In genomic region chr11:104661531-104662205, GRCm38 (mm10) we compare ENCODE assay signal across 9 mouse cellular contexts. TPM values are rescaled to one million over a fixed set of nuclear protein-coding genes. Genes with fewer than 3 reads are reported as not detected.
DNase-seq lines count a peak whose midpoint lies in the region; ATAC-seq and TF ChIP-seq lines count a peak whose summit lies in the region.
"Had no signal": no experiment of that assay in that cellular context is flagged by ENCODE, and none has a peak within 500 bp of the region (broad histone marks: within the 10 kb centered on the region; RNA-seq: fewer than 3 reads in every experiment).

No protein-coding gene starts in this region.

- H3K27ac ChIP-seq in kidney, adult 2 months (ENCODE audit: insufficient read depth, low read depth, low read length) = no peak overlapping the region
- H3K27ac ChIP-seq in CH12.LX (ENCODE audit: insufficient read depth, low read depth) = no peak overlapping the region
- H3K27ac ChIP-seq in liver, embryonic 16.5 days (ENCODE audit: low read length) = no peak overlapping the region
- H3K27ac ChIP-seq in embryonic facial prominence, embryonic 10.5 days (replicated peaks) = no peak overlapping the region
- H3K27ac ChIP-seq: macrophage had no signal

- no peaks in the 10 kb centered on the region for H3K36me3 ChIP-seq in kidney, adult 2 months (ENCODE audit: control insufficient read depth, insufficient read depth, low read length)
- H3K36me3 ChIP-seq in CH12.LX (replicated peaks in 1 of 2; ENCODE audit: control insufficient read depth in 1 of 2, insufficient read depth in 1 of 2, low read length in 1 of 2) = peaks cover 0 to 66% of the 10 kb centered on the region in 2 experiments
- H3K36me3 ChIP-seq in liver, embryonic 16.5 days (ENCODE audit: control insufficient read depth, insufficient read depth) = no peaks in the 10 kb centered on the region
- no peaks in the 10 kb centered on the region for H3K36me3 ChIP-seq in embryonic facial prominence, embryonic 10.5 days (replicated peaks)

- ATAC-seq in liver, embryonic 16.5 days (ENCODE audit: low read depth) = peak; percentile 53

- no peak overlapping the region for H3K9ac ChIP-seq in CH12.LX (ENCODE audit: insufficient read depth, low read depth)
- H3K9ac ChIP-seq in liver, embryonic 16.5 days (ENCODE audit: low read depth, low read length) = no peak overlapping the region

- DNase-seq in kidney, adult 2 months = no peak
- no peak for DNase-seq in kidney, adult 8-10 months
- DNase-seq in CH12.LX (ENCODE audit: extremely low read depth) = no peak
- DNase-seq in c-Kit-positive CD71-positive TER-119-positive erythroid progenitor cells, embryonic 14.5 days (ENCODE audit: low spot score) = peak; percentile 36
- no peak for DNase-seq in embryo, embryonic 10.5 days (ENCODE audit: low spot score)
- no peak for DNase-seq in embryonic facial prominence, embryonic 10.5 days (ENCODE audit: low spot score)
- DNase-seq in cerebellum, adult 11 months = no peak

- no peaks in the 10 kb centered on the region for H3K4me1 ChIP-seq in kidney, adult 2 months (ENCODE audit: control insufficient read depth, insufficient read depth, low read length)
- H3K4me1 ChIP-seq in CH12.LX (ENCODE audit: control insufficient read depth in 1 of 2, insufficient read depth in 2 of 2) = peaks cover 0 to 19% of the 10 kb centered on the region in 2 experiments; a peak in 1 of 4 replicates
- H3K4me1 ChIP-seq in liver, embryonic 16.5 days (ENCODE audit: control insufficient read depth, low read depth, low read length) = peaks cover 3% of the 10 kb centered on the region; the same call in 1 of the 2 replicates
- no peaks in the 10 kb centered on the region for H3K4me1 ChIP-seq in embryonic facial prominence, embryonic 10.5 days

- TF ChIP-seq EP300 in CH12.LX (IDR thresholded peaks at IDR 0.05; ENCODE audit: low read length) = no peak

- TF ChIP-seq CTCF in kidney, adult 2 months (conservative IDR thresholded peaks at IDR 0.05; ENCODE audit: insufficient read depth, insufficient read length, low read depth, low read length) = 0 out of 2 replicates have a peak, but pooled peaks have one; percentile 6
- TF ChIP-seq CTCF in CH12.LX (conservative IDR thresholded peaks at IDR 0.05 in 1 of 2, IDR thresholded peaks at IDR 0.05 in 1 of 2; ENCODE audit: low read depth in 2 of 2, low read length in 2 of 2) = peak in 1 of 2 experiments; percentile 34; a peak in 2 of 4 replicates

- no peaks in the 10 kb centered on the region for H3K27me3 ChIP-seq in kidney, adult 2 months (replicated peaks; ENCODE audit: control insufficient read depth, insufficient read depth, low read length)
- H3K27me3 ChIP-seq in CH12.LX (replicated peaks) = no peaks in the 10 kb centered on the region
- no peaks in the 10 kb centered on the region for H3K27me3 ChIP-seq in liver, embryonic 16.5 days (ENCODE audit: control insufficient read depth, insufficient read depth, low read depth, low read length)
- H3K27me3 ChIP-seq in embryonic facial prominence, embryonic 10.5 days (replicated peaks; ENCODE audit: low read depth, poor library complexity, severe bottlenecking) = no peaks in the 10 kb centered on the region

- no peak overlapping the region for H3K4me3 ChIP-seq in kidney, adult 2 months (ENCODE audit: insufficient read depth, low read depth, low read length)
- no peak overlapping the region for H3K4me3 ChIP-seq in CH12.LX (replicated peaks in 1 of 3; ENCODE audit: low read depth in 2 of 3, low read length in 2 of 3, poor library complexity in 1 of 3)
- no peak overlapping the region for H3K4me3 ChIP-seq in liver, embryonic 16.5 days (ENCODE audit: low read depth, low read length)
- no peak overlapping the region for H3K4me3 ChIP-seq in embryonic facial prominence, embryonic 10.5 days

- 74% methylated on average over 20 of the region's 20 CpGs for whole genome bisulfite sequencing in kidney, adult 2 months
- WGBS in liver, embryonic 16.5 days (ENCODE audit: insufficient replicate concordance) = 33% methylated on average over 20 of the region's 20 CpGs
- WGBS in embryonic facial prominence, embryonic 10.5 days = 81% methylated on average over 20 of the region's 20 CpGs

- H3K79me2 ChIP-seq in CH12.LX (replicated peaks; ENCODE audit: control insufficient read depth, extremely low read depth, insufficient read depth, poor library complexity, severe bottlenecking) = no peaks in the 10 kb centered on the region

- in situ Hi-C loops in CH12.LX (cut with MboI; ENCODE audit: low pct_ligation_motif_present, low pct_unique_long_range_greater_than_20kb, low sequenced_read_pairs) = no loop called here

- peaks cover 11% of the 10 kb centered on the region for H3K9me3 ChIP-seq in CH12.LX (replicated peaks; ENCODE audit: low read length)
- H3K9me3 ChIP-seq in liver, embryonic 16.5 days (replicated peaks; ENCODE audit: control insufficient read depth, low read length) = no peaks in the 10 kb centered on the region
- peaks cover 3% of the 10 kb centered on the region; the same call in 1 of the 2 replicates for H3K9me3 ChIP-seq in embryonic facial prominence, embryonic 10.5 days

- TF ChIP-seq RAD21 in CH12.LX (IDR thresholded peaks at IDR 0.05; ENCODE audit: low read depth, low read length) = no peak; the same call in 1 of the 2 replicates

- TF ChIP-seq POLR2A in kidney, adult 2 months (IDR thresholded peaks at IDR 0.05; ENCODE audit: low read depth, low read length) = no peak
- no peak for TF ChIP-seq POLR2A in CH12.LX (IDR thresholded peaks at IDR 0.05; ENCODE audit: low read depth, low read length)

- dilution Hi-C loops in CH12.LX (cut with MboI; ENCODE audit: extremely low pct_ligation_motif_present, extremely low pct_unique_long_range_greater_than_20kb, low sequenced_read_pairs) = no loop called here

- no peak overlapping the region for H3K4me2 ChIP-seq in CH12.LX (ENCODE audit: insufficient read depth, low read depth, poor library complexity, severe bottlenecking)
- H3K4me2 ChIP-seq in liver, embryonic 16.5 days (ENCODE audit: low read depth, low read length) = peak overlapping the region; percentile 37

TF ChIP-seq in CH12.LX, 34 proteins besides CTCF, POLR2A, EP300 and RAD21:
- TF ChIP-seq SMC3 (IDR thresholded peaks at IDR 0.05; ENCODE audit: low read depth, low read length) (0 out of 2 replicates have a peak, but pooled peaks have one; percentile 15), GABPA (IDR thresholded peaks at IDR 0.05; ENCODE audit: insufficient replicate concordance, low read depth, low read length) (no peak)
TF ChIP-seq in CH12.LX: peak in this region for 1.

RNA-seq across cellular contexts. Expression of gene Gm11639, which starts 23.8 kb away (rescaled TPM):
- polyA plus RNA-seq in kidney, adult 2 months (2012; rRNA removed) = under 0.01 TPM in 1 of 2 replicates, not detected in the other
- total RNA-seq in CH12.LX (2012; rRNA removed) = 0.21 and 0.29 TPM in 2 replicates
- total RNA-seq in CH12.LX (2014; rRNA removed) = 0.26 and 0.32 TPM in 2 replicates
- polyA plus RNA-seq in CH12.LX (2012; ENCODE audit: insufficient read length, low read depth) = 0.67 and 0.79 TPM in 2 replicates
- 0.05 and 0.06 TPM in 2 replicates for polyA plus RNA-seq in liver, embryonic 16.5 days (2015; fragmentation: Nextera tagmentation; extraction: Ambion mirVana)
- polyA plus RNA-seq in embryonic facial prominence, embryonic 10.5 days (2016; fragmentation: Nextera tagmentation; extraction: Ambion mirVana) = not detected in 2 replicates
- polyA plus RNA-seq: macrophage had no signal

RNA-seq across cellular contexts. Expression of gene Itgb3, which starts 53.9 kb away (rescaled TPM):
- 0.99 and 1.3 TPM in 2 replicates for polyA plus RNA-seq in kidney, adult 2 months (2012; rRNA removed)
- total RNA-seq in CH12.LX (2012; rRNA removed) (1.8 and 3.0 TPM in 2 replicates), CH12.LX (2014; rRNA removed) (2.9 and 3.2 TPM in 2 replicates)
- polyA plus RNA-seq in CH12.LX (2012; ENCODE audit: insufficient read length, low read depth) = 9.5 and 11.0 TPM in 2 replicates
- 13.8 and 16.0 TPM in 2 replicates for polyA plus RNA-seq in liver, embryonic 16.5 days (2015; fragmentation: Nextera tagmentation; extraction: Ambion mirVana)
- 2.9 and 4.2 TPM in 2 replicates for polyA plus RNA-seq in embryonic facial prominence, embryonic 10.5 days (2016; fragmentation: Nextera tagmentation; extraction: Ambion mirVana)
